Mouse (Mus musculus) CH12.LX (cell line): ENCODE results near the gene Entpd2.
A peak's percentile ranks its signal among the peaks of the same experiment; 100 is the strongest.

ENCODE experiments used
- CTCF ChIP-seq, 2 experiments: IDR thresholded peaks in 1 of 2; conservative IDR thresholded peaks in 1 of 2; 2 replicates each; pipeline ENCODE4 v1.5.1; 2011 to 2012; ENCODE audit warnings: low read depth in 2 of 2, low read length in 2 of 2, improper control_type of control experiment in 1 of 2, inconsistent platforms in 1 of 2, mild to moderate bottlenecking in 1 of 2, moderate library complexity in 1 of 2
- RCOR1 ChIP-seq: conservative IDR thresholded peaks from 2 replicates; pipeline ENCODE4 v1.6.1; 2012; ENCODE audit warnings: low read depth, mild to moderate bottlenecking, inconsistent platforms, low read length, improper control_type of control experiment
- SIN3A ChIP-seq: IDR thresholded peaks from 2 replicates; pipeline ENCODE4 v1.6.1; 2012; ENCODE audit warnings: low read length, improper control_type of control experiment, inconsistent platforms
- USF1 ChIP-seq: IDR thresholded peaks from 2 replicates; pipeline ENCODE4 v1.6.1; 2014; ENCODE audit warnings: low read depth, mild to moderate bottlenecking, inconsistent platforms, low read length, improper control_type of control experiment

GRCm38 (mm10) chr2:25356208-25357079, 39.2 kb upstream of the Entpd2 start, which contains the start of gene Dpp7:
- TF ChIP-seq CTCF (conservative IDR thresholded peaks at IDR 0.05 in 1 of 2, IDR thresholded peaks at IDR 0.05 in 1 of 2; ENCODE audit: low read depth in 2 of 2, low read length in 2 of 2) (no peak), SIN3A (peak; percentile 99), USF1 (peak; percentile 98), RCOR1 (no peak)
